ENCODE assay signal across 20 mouse cellular contexts in genomic region chr4:56880036-56880703, GRCm38 (mm10). TPM values are rescaled to one million over a fixed set of nuclear protein-coding genes. Genes with fewer than 3 reads are reported as not detected.
DNase-seq lines count a peak whose midpoint lies in the region; ATAC-seq lines count a peak whose summit lies in the region.
"Had no signal": no experiment of that assay in that cellular context is flagged by ENCODE, and none has a peak within 500 bp of the region (broad histone marks: within the 10 kb centered on the region; RNA-seq: fewer than 3 reads in every experiment).

No protein-coding gene starts in this region.

- H3K4me3 ChIP-seq in heart, embryonic 11.5 days (ENCODE audit: low read depth, low read length) = no peak overlapping the region
- H3K4me3 ChIP-seq in hindbrain, embryonic 10.5 days = no peak overlapping the region
- H3K4me3 ChIP-seq: forebrain, embryonic 10.5 days; gastrocnemius, adult 2 months; limb, embryonic 15.5 days; midbrain, embryonic 10.5 days; neural tube, embryonic 13.5 days; stomach, embryonic 15.5 days had no signal

- peak; percentile 94 for DNase-seq in heart, adult 11 months
- no peak for DNase-seq in heart, postnatal 25 days (ENCODE audit: low spot score)
- peak; percentile 87 for DNase-seq in A20 (ENCODE audit: low read depth, low spot score)
- peak; percentile 10 to 22 for DNase-seq in heart, postnatal 14 days
- DNase-seq in urinary bladder, postnatal 10 days (ENCODE audit: low spot score) = no peak
- DNase-seq in layer of hippocampus, adult 9-10 months (ENCODE audit: low spot score) = no peak
- DNase-seq in hindbrain, embryonic 10.5 days (ENCODE audit: low spot score) = no peak
- DNase-seq: adrenal gland, postnatal 10 days; cerebellum, adult 11 months; kidney, adult 18-20 months; kidney, postnatal 10 days; right cerebral cortex, postnatal 14 days; thymus, postnatal 36 days had no signal

- H3K27ac ChIP-seq in heart, embryonic 11.5 days (ENCODE audit: low read depth, low read length) = peak overlapping the region; percentile 51; the same call in 1 of the 2 replicates
- no peak overlapping the region for H3K27ac ChIP-seq in hindbrain, embryonic 10.5 days
- H3K27ac ChIP-seq: forebrain, embryonic 10.5 days; gastrocnemius, adult 2 months; limb, embryonic 15.5 days; midbrain, embryonic 10.5 days; neural tube, embryonic 13.5 days; stomach, embryonic 15.5 days had no signal

- H3K4me1 ChIP-seq in heart, embryonic 11.5 days (ENCODE audit: control insufficient read depth, insufficient read depth, low read length) = peaks cover 26% of the 10 kb centered on the region
- H3K4me1 ChIP-seq in hindbrain, embryonic 10.5 days (replicated peaks) = no peaks in the 10 kb centered on the region
- H3K4me1 ChIP-seq: forebrain, embryonic 10.5 days; limb, embryonic 15.5 days; midbrain, embryonic 10.5 days; neural tube, embryonic 13.5 days; stomach, embryonic 15.5 days had no signal

- intact Hi-C loops in heart, postnatal 25 days (cut with DNase I) = no loop called here
- intact Hi-C loops in heart, postnatal 14 days (cut with DNase I) = no loop called here

- H3K9me3 ChIP-seq in heart, embryonic 11.5 days (replicated peaks; ENCODE audit: control insufficient read depth, low read length) = no peaks in the 10 kb centered on the region
- H3K9me3 ChIP-seq in hindbrain, embryonic 10.5 days = no peaks in the 10 kb centered on the region
- H3K9me3 ChIP-seq: forebrain, embryonic 10.5 days; limb, embryonic 15.5 days; midbrain, embryonic 10.5 days; neural tube, embryonic 13.5 days; stomach, embryonic 15.5 days had no signal

- H3K36me3 ChIP-seq in heart, embryonic 11.5 days (ENCODE audit: control insufficient read depth, insufficient read depth, low read length) = peaks cover 5% of the 10 kb centered on the region; the same call in 1 of the 2 replicates
- peaks cover 84% of the 10 kb centered on the region for H3K36me3 ChIP-seq in hindbrain, embryonic 10.5 days

- ATAC-seq in heart, embryonic 11.5 days (replicated peaks; ENCODE audit: insufficient number of reproducible peaks, low FRiP score, low TSS enrichment) = no peak

- H3K9ac ChIP-seq in heart, embryonic 11.5 days (ENCODE audit: low read depth, low read length) = no peak overlapping the region
- H3K9ac ChIP-seq: limb, embryonic 15.5 days; neural tube, embryonic 13.5 days; stomach, embryonic 15.5 days had no signal

- WGBS in heart, embryonic 11.5 days (ENCODE audit: insufficient replicate concordance) = 39% methylated on average over 11 of the region's 11 CpGs
- WGBS in hindbrain, embryonic 10.5 days = 88% methylated on average over 11 of the region's 11 CpGs

- H3K27me3 ChIP-seq in heart, embryonic 11.5 days (ENCODE audit: control insufficient read depth, insufficient read depth, low read length) = no peaks in the 10 kb centered on the region
- H3K27me3 ChIP-seq in hindbrain, embryonic 10.5 days (ENCODE audit: insufficient read depth, poor library complexity, severe bottlenecking) = no peaks in the 10 kb centered on the region
- H3K27me3 ChIP-seq: limb, embryonic 15.5 days; neural tube, embryonic 13.5 days; stomach, embryonic 15.5 days had no signal

- 0 out of 2 replicates have a peak overlapping the region, but pooled peaks have one; percentile 22 for H3K4me2 ChIP-seq in heart, embryonic 11.5 days
- H3K4me2 ChIP-seq: limb, embryonic 15.5 days; neural tube, embryonic 13.5 days; stomach, embryonic 15.5 days had no signal

RNA-seq across cellular contexts. Expression of gene Ctnnal1, which starts 15.2 kb away (rescaled TPM):
- 10 to 100 TPM; 24.1 to 25.1 TPM for total RNA-seq in heart, postnatal 25 days (2021)
- polyA plus RNA-seq in heart, embryonic 11.5 days (2014; fragmentation: Nextera tagmentation; extraction: Ambion mirVana) = 16.5 and 19.1 TPM in 2 replicates
- total RNA-seq in heart, postnatal 14 days (2021) = 10 to 100 TPM; 27.7 to 29.3 TPM
- 23.1 and 29.7 TPM in 2 replicates for polyA plus RNA-seq in hindbrain, embryonic 10.5 days (2016; fragmentation: Nextera tagmentation; extraction: Ambion mirVana)

Comparison
In these comparisons a context has a peak if more than half of its experiments do, and no peak if none do; other contexts are left out.
1. DNase-seq: peak in heart, adult 11 months (single experiment), A20 (single experiment) and heart, postnatal 14 days (2 of 2); none in heart, postnatal 25 days (single experiment), urinary bladder, postnatal 10 days (single experiment), layer of hippocampus, adult 9-10 months (single experiment) and hindbrain, embryonic 10.5 days (single experiment).